Mouse (Mus musculus) left cerebral cortex, postnatal 14 days (tissue): ENCODE measurements around the gene Dyrk3. TPM values are rescaled to one million over a fixed set of nuclear protein-coding genes. Genes with fewer than 3 reads are reported as not detected.
A peak's percentile ranks its signal among the peaks of the same experiment; 100 is the strongest.

Source experiments
- DNase-seq, 2 experiments: peaks; one replicate each; pipeline ENCODE4 v3.0.0; 2021 to 2022; ENCODE audit warnings: low spot score in 2 of 2, mixed read lengths in 1 of 2
- intact Hi-C: fragments of 180-260 bp; cut with DNase I; formaldehyde crosslinking; loops from one replicate; pipeline ENCODE4 v1.15.1; 2025
- total RNA-seq, 2 experiments: library from RNA; stranded (reverse); gene quantifications; 2 replicates each; pipeline ENCODE4 v1.2.3; 2021

Gene Dyrk3
- total RNA-seq, 2 experiments from 2014 or later = 9.3 to 19.0 TPM

GRCm38 (mm10) chr1:131123522-131124265 is 14.4 kb downstream of the Dyrk3 start:
- intact Hi-C loops = no loop called here
- no peak for DNase-seq

- intact Hi-C loops = no loop called here
- no peak for DNase-seq
Observed at GRCm38 (mm10) chr1:131121987-131122386, 16.2 kb downstream of the Dyrk3 start.

DNA sequence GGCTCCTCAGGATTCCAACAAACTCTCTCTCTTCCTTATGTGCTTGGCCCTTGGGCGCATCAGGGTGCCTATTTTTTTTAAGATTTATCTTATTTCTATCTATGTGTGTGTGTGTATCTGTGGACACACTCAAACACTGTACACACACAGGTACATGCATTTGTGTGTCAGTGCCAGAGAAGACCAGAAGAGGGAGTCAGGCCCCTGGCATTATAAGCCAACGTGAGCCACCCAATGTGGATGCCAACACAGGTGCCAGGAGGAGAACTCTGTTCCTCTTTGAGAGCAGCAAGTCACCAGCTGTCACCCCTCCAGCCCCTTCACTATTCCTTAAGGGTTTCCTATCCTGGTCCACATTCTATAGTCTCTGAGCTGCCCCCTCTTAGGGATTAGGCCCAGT is 19.1 kb downstream of the Dyrk3 start:
- intact Hi-C loops = loop anchor here (5.0 kb wide), 4 partner anchors 33 to 572 kb away; partner anchors contain the start of genes Eif2d and Rassf5
- no peak for DNase-seq

DNA sequence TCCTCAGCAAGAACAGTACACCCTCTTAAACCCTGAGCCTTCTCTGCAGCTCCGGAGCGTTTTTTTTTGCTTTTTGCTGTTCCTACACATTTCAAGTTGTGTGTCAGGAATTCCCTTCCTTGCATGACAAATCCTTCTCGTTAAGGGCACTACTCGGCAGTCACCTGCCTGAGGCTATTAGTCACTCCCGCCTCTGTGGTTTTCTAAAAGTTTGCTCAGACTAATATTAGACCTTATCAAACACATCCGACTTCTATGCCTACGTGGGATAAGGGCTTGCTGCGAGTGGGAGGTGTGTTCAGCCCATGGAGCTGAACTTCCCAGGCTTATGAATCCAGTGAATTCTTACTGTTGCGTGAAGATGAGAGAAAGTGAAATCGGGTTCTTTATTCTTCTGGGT is 19.6 kb downstream of the Dyrk3 start:
- no peak for DNase-seq
- intact Hi-C loops = loop anchor here (5.0 kb wide), 4 partner anchors 34 to 571 kb away; partner anchors contain the start of genes Eif2d and Rassf5

DNA sequence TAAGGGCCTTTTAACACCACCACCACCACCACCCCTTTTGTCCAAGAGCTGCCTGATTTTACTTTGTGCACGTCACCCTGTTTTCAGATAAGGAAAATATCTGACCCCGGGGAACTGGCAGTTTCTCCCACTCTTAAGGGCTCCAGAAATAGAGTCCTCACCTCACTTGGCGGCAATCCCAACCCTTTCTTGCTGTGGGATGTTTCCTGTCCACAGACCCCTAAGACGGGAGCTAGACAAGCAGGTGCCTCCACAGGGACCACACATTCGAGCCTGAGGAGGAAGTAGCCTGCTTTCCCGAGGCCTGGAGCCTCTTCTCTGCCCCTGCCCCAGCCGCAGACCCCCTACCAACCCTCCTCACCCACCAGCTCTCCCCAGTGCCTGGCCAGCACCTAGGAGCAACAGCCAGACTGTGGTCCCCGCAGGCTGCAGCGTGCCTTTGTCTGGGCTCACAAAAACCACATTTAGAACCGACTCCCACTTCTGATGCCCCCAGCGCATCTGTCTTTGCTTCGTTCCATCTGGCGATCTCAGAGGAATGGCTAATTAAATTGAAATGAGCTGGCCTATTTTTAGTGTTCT is 21.6 kb downstream of the Dyrk3 start:
- DNase-seq = peak; percentile 75 to 78
- intact Hi-C loops = loop anchor here (5.0 kb wide), 4 partner anchors 36 to 569 kb away; partner anchors contain the start of genes Eif2d and Rassf5

- peak; percentile 79 to 81 for DNase-seq
- intact Hi-C loops = loop anchor here (5.0 kb wide), 4 partner anchors 36 to 569 kb away; partner anchors contain the start of genes Eif2d and Rassf5
Observed at GRCm38 (mm10) chr1:131115932-131116331, 22.2 kb downstream of the Dyrk3 start.

DNA sequence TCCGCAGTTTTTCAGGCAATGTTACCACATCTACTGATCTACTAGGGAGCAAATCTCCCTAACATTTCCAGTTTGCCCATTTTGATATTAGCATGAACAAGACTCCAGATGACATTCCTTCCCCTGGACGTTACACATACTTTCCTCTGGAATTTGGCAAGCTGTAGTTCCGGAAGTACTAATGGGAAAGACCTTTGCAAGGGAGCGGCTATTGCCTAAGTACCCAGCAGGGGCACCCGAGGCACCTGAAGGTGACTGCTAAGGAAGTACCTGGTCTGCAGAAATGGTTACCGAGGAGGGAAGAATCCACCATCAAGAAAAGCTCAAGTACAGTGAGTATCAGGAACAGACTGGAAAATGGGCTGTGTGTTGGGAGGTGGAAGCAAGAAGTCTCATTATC is 25.6 kb downstream of the Dyrk3 start:
- no peak for DNase-seq
- intact Hi-C loops = no loop called here

DNA sequence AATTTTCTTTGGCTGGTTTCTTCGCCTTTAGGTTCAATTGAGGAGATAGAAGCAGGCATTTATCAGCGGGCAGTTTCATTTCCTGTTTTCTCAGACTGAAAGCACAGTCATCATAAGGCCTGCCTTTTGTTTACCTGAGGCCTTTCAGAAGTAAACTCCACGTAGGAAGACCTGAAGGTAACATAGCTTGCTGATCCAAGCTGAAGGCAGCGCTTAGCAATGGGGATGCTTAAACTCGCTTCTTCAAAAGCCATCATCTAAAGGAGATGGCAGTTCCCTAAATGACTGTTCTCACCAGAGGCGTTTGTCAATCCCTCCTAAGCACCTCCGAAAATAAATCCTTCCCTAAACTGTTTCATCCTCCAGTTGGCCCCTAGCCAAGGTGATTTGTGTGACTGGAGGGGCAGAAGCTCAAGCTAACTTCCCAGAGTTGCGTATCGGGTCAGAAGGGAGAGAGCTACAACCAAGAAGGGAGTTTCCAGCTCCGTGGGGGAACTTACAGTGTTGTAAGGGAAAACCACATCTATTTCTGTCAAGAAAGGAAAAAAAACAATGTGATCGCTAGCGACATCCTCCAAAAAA is 27.5 kb downstream of the Dyrk3 start:
- intact Hi-C loops = no loop called here
- DNase-seq = no peak

GRCm38 (mm10) chr1:131107575-131108308 is 30.4 kb downstream of the Dyrk3 start:
- no peak for DNase-seq
- intact Hi-C loops = no loop called here

DNA sequence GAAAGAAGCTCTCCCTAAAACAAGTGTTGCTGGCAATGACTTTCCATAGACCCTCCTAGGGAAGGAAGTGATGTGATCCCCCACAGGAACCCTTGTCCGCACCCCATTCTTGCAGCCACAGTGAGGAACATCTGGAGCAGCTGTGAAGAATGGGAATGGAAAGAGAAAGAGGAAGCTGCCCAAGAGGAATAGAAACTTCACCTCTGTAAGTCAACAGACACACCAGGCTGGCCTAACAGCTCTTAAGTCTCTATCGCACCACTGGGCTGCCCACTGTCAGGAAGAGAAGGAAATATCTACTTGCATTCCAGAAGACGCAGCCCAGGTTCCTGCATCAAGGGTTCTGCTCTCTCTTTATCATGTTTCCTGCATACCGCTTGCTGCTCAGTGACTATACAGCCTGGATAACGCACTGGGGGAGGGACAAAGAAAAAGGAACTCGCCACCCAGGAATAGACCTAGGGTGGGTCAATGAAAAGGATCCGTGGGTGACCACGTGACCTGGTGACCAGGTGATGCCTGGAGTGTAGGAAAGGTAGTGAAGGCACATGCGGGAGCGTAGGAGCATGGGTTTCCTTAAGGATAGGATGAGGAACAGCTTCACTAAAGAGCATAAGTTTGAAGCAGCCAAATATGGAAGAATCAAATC is 34.2 kb downstream of the Dyrk3 start:
- intact Hi-C loops = no loop called here
- DNase-seq = no peak

GRCm38 (mm10) chr1:131100808-131101207 is 37.3 kb downstream of the Dyrk3 start:
- intact Hi-C loops = no loop called here
- peak; percentile 29 to 52 for DNase-seq

GRCm38 (mm10) chr1:131097700-131098094 is 40.4 kb downstream of the Dyrk3 start, which contains the start of gene Mapkapk2:
Gene Mapkapk2, minus strand, starts transcription at chr1:131097826.
- DNase-seq = peak; percentile 88
- intact Hi-C loops = no loop called here

GRCm38 (mm10) chr1:131096803-131097699 is 41.1 kb downstream of the Dyrk3 start:
- DNase-seq = peak; percentile 44 to 57

DNA sequence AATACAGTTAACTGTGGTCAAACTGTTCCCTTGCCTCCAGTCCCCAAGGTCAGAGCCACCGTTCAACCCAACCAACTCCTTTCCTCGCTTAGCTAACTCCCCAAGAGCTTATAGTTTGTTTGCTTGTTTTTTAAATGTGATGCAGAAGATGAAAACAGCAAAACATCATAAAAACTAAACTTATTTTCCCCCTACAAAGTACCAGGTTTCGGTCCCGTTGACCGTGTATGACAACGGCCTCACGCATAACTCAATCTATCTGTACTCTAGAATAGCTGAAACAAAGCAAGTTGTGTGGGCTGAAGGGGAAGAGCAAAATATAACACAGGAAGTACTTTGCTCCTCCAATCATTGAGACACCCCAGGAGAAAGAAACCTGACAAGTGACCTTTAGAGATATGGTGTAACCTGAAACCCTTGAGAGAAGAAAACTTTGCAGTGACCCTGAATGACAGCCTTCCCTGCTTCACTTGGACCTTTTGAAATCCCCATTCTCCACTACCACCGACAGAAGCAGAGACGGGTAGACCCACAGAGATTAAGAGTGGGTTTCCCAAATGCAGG is 41.9 kb downstream of the Dyrk3 start:
- no peak for DNase-seq
- intact Hi-C loops = no loop called here

More at GRCm38 (mm10) chr1:131096803-131097699, 41.1 kb downstream of the Dyrk3 start:
- intact Hi-C loops = no loop called here

DNA sequence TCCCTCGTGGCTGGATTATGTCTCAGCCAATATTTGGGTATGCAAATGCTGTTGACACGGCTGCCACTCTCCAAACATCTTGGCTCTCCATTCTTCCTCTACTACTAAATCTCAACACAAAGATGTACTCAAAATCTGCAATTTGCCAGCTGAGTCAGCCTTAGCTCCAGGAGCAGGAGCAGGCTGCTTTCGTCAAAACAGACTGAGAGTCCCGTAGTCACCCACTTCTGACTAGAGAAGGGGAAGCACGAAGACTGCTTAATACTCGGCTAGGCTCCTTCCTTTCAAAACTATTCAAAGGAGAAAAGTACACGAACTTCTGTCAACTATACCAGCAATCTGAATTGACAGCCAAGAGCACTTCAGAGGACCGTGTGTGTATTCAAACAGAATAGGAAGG is 42.6 kb downstream of the Dyrk3 start:
- DNase-seq = no peak
- intact Hi-C loops = no loop called here

GRCm38 (mm10) chr1:131093889-131094288 is 44.3 kb downstream of the Dyrk3 start:
- DNase-seq = no peak
- intact Hi-C loops = no loop called here

- no peak for DNase-seq
- intact Hi-C loops = no loop called here
Observed at GRCm38 (mm10) chr1:131092846-131093245, 45.3 kb downstream of the Dyrk3 start.

DNA sequence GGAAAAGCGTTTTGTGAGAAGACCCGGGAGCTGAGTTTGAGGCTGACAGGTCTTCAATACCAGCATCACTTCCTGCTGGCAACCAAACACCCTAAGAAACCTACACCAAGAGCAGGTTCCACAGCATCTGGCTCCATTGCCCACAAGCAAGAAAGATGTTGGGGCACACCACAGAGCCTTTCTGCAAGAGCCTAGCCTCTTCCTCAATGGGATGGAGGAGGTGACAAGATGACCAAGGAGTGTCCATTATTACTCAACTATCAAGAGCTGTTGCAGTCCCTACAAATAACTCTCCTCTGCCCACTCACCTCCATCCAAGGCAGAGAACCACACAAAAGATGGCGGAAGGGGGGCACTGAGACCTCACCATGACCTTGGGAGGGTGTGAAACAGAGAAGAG is 46.0 kb downstream of the Dyrk3 start:
- intact Hi-C loops = no loop called here
- no peak for DNase-seq
